ENCODE assay signal across 31 mouse cellular contexts in genomic region chr14:17812414-17812813, GRCm38 (mm10).
"Had no signal": no experiment of that assay in that cellular context is flagged by ENCODE, and none has a peak within 500 bp of the region (broad histone marks: within the 10 kb centered on the region; RNA-seq: fewer than 3 reads in every experiment).

No protein-coding gene starts in this region.

- H3K27me3 ChIP-seq: limb, embryonic 12.5 days; limb, embryonic 13.5 days; limb, embryonic 15.5 days; liver, embryonic 12.5 days; liver, embryonic 13.5 days; liver, embryonic 15.5 days; lung, embryonic 15.5 days; megakaryocyte, embryonic 14.5 days; midbrain, embryonic 12.5 days; midbrain, embryonic 13.5 days; midbrain, embryonic 15.5 days had no signal

- H3K4me3 ChIP-seq: left cerebral cortex, adult 2 months; limb, embryonic 12.5 days; limb, embryonic 13.5 days; limb, embryonic 15.5 days; liver, embryonic 12.5 days; liver, embryonic 13.5 days; liver, embryonic 15.5 days; lung, embryonic 15.5 days; megakaryocyte, embryonic 14.5 days; midbrain, embryonic 10.5 days; midbrain, embryonic 12.5 days; midbrain, embryonic 13.5 days; midbrain, embryonic 15.5 days; myocyte had no signal

- H3K9me3 ChIP-seq: limb, embryonic 12.5 days; limb, embryonic 13.5 days; limb, embryonic 15.5 days; liver, embryonic 12.5 days; liver, embryonic 13.5 days; liver, embryonic 15.5 days; lung, embryonic 15.5 days; megakaryocyte, embryonic 14.5 days; midbrain, embryonic 10.5 days; midbrain, embryonic 12.5 days; midbrain, embryonic 13.5 days; midbrain, embryonic 15.5 days had no signal

- H3K4me1 ChIP-seq: limb, embryonic 12.5 days; limb, embryonic 13.5 days; limb, embryonic 15.5 days; liver, embryonic 12.5 days; liver, embryonic 13.5 days; liver, embryonic 15.5 days; lung, embryonic 15.5 days; megakaryocyte, embryonic 14.5 days; midbrain, embryonic 10.5 days; midbrain, embryonic 12.5 days; midbrain, embryonic 13.5 days; midbrain, embryonic 15.5 days had no signal

- H3K36me3 ChIP-seq: limb, embryonic 12.5 days; limb, embryonic 13.5 days; limb, embryonic 15.5 days; liver, embryonic 12.5 days; liver, embryonic 13.5 days; liver, embryonic 15.5 days; lung, embryonic 15.5 days; midbrain, embryonic 10.5 days; midbrain, embryonic 12.5 days; midbrain, embryonic 13.5 days; midbrain, embryonic 15.5 days had no signal

- ATAC-seq: liver, embryonic 12.5 days; liver, postnatal 0 days; lung, postnatal 0 days; midbrain, embryonic 13.5 days; midbrain, embryonic 15.5 days; midbrain, embryonic 16.5 days had no signal

- H3K27ac ChIP-seq: left cerebral cortex, adult 2 months; limb, embryonic 12.5 days; limb, embryonic 13.5 days; limb, embryonic 15.5 days; liver, embryonic 12.5 days; liver, embryonic 13.5 days; liver, embryonic 14.5 days; liver, embryonic 15.5 days; lung, embryonic 15.5 days; macrophage; midbrain, embryonic 10.5 days; midbrain, embryonic 12.5 days; midbrain, embryonic 13.5 days; midbrain, embryonic 15.5 days had no signal

- DNase-seq: left cerebral cortex, postnatal 4 days; liver; liver, embryonic 13.5 days; liver, postnatal 0 days; lung, adult 18-20 months; lung, adult 2 months; lung, embryonic 14.5 days; lung, postnatal 10 days; lung, postnatal 14 days; lung, postnatal 36 days; lung, postnatal 4 days; midbrain, embryonic 14.5 days had no signal

- H3K9ac ChIP-seq: limb, embryonic 12.5 days; limb, embryonic 13.5 days; limb, embryonic 15.5 days; liver, embryonic 12.5 days; liver, embryonic 13.5 days; liver, embryonic 14.5 days; liver, embryonic 15.5 days; liver, postnatal 0 days; lung, embryonic 14.5 days; lung, embryonic 15.5 days; midbrain, embryonic 12.5 days; midbrain, embryonic 13.5 days; midbrain, embryonic 15.5 days had no signal

- H3K4me2 ChIP-seq: limb, embryonic 12.5 days; limb, embryonic 13.5 days; limb, embryonic 15.5 days; liver, embryonic 11.5 days; liver, embryonic 12.5 days; liver, embryonic 13.5 days; liver, embryonic 15.5 days; lung, embryonic 14.5 days; lung, embryonic 15.5 days; midbrain, embryonic 11.5 days; midbrain, embryonic 12.5 days; midbrain, embryonic 13.5 days; midbrain, embryonic 15.5 days had no signal
